Mouse (Mus musculus) mesoderm, embryonic 11.5 days (tissue): ENCODE data around the gene Cks1b.

Experiments used
- DNase-seq: peaks from one replicate; pipeline ENCODE4 v3.0.0-alpha.2; 2012; ENCODE audit warnings: low read depth, low spot score

The Cks1b gene

DNA sequence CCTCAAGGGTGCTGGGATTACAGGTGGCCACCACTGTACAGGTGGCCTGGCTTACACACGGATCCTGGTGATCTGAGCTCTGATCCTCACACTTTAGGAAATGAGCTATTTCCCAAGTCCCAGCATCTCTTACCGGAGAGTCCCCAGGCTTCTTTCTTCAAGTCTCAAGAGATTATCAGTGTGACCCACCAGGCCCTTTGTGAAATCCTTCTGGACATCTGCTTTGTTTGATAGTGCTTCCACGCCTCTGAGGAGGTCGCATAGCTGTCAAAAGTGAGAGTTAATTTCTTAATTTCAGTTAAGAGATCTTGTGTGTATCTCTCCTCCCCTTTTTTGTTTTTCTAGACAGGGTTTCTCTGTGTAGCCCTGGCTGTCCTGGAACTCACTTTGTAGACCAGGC lies 7.7 kb upstream of the Cks1b start:
- DNase-seq, result no peak

DNA sequence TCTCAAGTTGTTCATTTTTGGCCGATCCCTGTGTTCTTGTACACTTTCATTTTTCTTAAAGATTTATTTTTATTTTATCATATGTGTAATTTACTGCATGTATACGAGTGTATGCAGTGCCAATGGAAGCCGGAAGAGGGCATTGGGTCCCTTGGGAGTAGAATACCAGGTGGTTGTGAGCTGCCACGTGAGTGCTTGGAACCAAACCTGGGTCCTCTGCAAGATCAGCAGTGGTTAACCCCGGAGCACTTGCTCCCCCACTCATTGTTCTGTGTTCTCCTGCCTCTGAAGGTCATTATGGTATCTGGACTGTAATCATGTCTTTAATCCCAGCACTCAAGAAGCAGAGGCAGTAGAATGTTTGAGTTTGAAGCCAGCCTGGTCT lies 7.0 kb upstream of the Cks1b start:
- no peak for DNase-seq

DNA sequence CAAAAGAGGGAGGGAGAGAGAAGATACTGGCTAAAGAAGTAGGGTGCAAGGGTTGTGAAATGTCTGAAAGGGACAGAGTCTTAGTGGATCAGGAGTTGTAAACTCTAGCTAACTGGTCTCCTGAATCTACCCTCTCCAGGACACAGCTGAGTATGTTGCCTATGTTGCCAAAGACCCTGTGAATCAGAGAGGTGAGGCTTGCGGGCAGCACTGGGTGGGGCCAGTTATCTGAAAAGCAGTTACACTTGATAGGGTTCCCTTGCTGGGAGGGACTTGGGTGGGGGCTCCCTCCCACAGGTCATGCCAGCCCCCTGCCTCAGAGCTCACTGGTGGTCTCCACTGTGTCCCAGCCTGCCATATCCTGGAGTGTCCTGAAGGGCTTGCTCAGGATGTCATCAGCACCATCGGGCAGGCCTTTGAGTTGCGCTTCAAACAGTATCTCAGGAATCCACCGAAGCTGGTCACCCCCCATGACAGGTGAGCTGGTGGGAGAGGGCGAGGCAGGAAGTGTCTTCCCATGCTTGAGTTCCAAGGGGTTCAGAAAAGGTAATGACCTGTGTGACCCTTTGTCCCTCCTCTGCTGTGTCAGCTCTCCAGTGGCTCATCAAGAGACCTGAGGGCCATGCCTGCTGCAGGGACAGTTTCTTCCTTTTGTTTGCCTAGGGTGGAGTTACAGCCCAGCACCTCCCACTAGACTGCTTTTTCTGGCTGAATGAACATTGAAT lies 6.4 kb upstream of the Cks1b start:
- DNase-seq, result no peak

DNA sequence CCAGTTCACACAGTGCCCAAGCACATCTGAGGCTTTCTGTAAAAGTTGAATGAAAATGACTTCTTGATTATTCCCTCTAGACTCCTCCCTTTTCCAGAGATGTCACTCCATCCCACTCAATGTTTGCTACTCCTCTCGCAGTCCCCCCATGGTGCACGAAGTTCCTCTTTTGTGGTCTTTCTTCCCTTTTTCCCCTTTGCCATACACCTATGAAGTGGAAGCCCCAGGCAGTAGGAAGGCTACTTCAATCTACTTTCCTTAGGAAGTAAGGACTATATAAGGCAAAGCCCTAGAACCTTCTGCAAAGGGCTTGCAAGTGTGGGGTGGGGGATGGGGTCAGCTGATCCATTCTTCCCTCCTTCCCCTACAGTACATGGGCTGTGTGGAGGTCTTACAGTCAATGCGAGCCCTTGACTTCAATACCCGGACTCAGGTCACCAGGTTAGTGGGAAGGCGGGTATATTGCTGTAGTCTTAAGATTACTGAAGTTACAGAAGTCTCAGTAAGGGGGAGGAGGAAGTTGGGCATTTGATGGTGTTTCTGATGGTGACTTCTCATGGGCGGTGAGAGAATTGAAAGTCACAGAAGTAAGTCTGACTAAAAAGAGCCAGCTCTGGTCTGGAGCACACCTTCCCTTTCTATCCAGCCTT lies 4.5 kb upstream of the Cks1b start:
- no peak for DNase-seq

DNA sequence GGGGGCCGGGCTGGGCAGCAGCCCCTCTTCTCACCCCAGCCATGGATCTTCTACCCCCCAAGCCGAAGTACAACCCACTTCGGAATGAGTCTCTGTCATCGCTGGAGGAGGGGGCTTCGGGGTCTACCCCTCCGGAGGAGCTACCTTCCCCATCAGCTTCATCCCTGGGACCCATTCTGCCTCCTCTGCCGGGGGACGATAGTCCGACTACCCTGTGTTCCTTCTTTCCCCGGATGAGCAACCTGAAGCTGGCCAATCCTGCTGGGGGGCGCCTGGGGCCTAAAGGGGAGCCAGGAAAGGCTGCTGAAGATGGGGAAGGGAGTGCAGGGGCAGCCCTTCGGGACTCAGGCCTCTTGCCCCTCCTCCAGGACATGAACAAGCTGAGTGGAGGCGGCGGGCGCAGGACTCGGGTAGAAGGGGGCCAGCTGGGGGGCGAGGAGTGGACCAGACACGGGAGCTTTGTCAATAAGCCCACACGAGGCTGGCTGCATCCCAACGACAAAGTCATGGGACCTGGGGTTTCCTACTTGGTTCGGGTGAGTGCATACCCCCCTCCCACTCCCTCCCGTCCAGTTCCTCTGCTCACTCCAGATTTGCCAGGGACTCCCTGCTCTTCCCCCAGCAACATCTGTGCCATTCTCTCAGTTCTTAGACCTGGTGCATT lies 3.8 kb upstream of the Cks1b start:
- no peak for DNase-seq

DNA sequence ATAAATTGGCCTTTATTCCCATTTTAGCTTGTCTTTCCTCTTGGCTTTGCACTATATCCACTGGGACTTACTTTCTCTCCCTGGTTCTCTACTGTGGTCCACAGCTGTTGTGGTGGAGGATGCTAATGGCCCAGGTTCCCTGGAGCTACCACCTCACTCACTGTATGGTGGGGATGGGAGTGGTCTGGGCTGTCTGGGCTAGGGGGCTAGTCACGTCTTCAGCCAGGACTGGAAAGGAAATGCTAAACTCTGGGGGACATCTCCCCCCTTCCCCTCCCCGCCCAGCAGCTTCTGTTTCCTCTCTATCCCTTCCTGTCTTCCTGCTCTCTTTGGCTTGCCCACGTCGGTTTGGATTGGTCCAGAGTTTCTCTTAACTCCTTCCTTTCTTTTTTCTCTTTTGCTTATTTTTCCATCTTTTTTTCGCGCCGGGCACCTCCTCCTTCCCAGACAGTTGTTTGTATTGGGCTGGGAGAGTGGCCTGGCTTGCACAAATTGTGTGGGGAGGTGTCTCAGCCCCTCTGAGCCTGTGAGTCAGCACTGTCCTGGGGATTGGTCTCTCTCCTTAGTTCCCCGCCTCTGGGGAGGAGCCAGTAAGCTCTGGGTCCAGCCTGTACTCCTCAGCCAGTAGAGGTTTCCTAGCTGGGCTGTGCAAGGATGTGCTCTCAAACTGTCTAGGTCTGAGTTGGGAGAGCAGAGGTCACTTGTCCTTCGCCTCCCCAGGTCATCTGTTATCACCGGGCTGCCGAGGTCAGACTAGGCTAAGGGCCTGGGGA lies 3.0 kb upstream of the Cks1b start:
- peak; percentile 80 for DNase-seq

DNA sequence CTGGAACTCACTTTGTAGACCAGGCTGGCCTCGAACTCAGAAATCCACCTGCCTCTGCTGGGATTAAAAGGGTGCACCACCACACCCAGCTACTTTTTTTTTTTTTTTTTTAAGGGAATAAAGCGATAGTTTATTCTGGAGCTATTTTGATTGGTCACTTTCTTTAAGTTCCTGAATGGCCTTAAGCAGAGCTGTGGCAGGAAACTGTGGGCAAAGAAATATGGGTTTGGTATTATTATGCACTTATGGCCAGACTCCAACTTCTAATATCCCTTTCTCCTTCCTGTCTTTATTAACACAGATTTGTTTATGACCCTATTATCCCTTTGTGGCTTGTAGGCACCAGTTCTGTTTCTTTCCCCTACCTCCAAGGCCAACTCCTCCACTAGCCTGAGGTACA lies 2.2 kb upstream of the Cks1b start:
- DNase-seq, result no peak

DNA sequence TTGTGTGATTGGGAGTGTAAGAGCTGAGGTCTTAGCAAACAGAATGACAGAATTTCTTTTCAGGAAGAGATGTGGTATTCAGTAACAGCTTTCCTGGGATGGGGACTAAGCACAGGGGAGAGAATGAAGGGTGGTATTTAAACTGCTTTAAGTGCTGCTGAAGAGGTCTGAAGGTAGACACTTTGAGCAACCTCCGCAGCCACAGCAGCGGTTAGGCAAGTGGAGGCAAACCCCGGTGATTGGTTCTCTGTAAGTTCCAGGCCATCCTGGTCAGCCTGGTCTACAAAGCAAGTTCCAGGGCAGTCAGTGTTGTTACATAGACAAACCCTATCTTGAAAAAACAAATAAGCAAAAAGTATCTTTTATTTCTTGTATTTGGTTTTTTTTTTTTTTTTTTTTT lies 1.8 kb upstream of the Cks1b start:
- no peak for DNase-seq

DNA sequence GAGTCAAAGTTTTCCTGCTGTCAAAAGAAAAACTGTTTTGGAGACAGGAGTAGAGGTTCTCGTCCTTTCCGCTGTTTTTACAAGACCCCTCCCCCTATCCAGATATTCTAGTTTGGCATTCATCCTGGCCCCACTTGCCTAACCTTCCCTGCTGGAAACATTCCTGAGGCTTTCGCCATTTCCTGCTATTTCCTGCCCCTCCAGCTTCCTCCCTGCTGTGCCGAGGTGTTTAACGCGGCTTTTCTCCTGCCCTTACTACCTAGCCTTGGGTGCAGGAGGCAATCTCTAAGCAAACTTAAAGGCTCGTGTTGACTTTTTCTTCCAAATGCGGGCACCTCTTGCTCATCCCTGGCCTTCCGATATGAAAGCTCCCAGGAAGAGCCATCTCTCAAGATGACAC lies 1.4 kb upstream of the Cks1b start:
- DNase-seq, result peak; percentile 54

DNA sequence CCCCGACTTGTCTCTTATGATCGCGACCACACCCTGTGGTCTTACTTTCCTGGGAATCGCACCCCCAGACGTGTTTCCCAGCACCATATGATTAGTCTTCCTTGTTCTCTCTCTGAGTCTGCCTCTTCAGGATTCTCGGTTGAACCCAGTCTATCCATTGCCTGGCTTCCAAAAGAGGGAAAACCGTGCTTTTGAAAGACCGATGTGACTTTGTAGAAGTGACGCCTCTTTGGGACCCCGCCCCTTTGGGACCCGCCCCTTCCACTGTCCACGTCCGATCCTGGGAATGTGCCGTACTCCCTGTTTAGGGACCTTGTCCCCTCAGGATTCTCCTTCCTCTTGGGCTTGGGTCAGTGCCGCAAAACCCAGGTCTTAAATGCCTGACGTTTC lies 673 bp upstream of the Cks1b start:
- peak; percentile 77 for DNase-seq

DNA sequence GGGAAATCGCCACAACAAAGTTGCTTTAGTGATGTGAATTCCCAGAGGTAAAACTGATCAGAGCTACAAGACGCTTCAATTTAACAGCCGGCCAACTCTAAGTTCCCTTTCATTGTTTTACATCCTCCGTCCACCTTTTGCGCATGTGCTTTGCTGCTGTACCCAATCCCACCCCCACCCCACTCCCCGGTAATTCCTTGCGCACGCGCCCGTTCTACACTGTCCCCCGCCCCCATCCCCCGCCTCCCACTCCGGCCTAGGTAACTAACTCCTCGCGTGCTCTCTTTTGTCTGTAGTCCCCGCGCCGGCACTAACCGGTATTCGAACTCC lies 378 bp downstream of the Cks1b start:
- peak; percentile 89 for DNase-seq

DNA sequence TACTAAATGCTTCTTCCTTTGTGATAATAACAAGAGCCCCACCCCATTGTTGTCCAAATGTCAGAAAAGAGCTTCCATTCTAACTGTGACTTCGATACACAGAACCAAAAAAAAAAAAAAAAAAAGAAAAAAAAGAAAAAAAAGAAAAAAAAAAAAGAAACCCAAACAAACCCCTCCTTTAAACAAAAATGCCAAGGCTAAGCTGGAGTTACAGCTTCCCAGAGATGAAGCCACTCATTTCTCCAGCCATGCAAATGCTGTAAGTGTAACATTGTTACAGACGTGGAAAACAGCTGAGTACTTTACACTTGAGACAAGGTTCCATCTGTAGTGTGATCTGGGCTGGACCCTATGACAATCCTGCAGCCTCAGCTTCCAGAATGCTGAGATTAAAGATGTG lies 1.1 kb downstream of the Cks1b start:
- no peak for DNase-seq

DNA sequence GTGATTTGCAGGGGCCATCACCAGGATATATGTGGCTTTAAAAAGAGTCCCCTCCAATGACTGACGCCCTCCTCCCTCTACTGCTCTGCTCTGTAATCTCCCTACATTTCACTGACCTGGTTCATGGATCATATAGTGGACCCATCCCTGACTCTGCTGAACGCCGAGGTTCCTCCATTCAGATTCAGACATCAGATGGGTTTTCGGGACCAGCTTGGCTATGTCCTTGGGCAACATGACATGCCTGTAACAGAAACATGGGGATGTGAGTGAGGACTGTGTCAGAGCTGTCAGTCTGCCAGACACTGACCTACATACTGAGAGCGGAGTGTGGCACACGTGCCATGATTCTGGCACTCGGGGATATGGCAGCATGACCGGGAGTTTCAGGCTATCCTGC lies 2.0 kb downstream of the Cks1b start:
- no peak for DNase-seq

DNA sequence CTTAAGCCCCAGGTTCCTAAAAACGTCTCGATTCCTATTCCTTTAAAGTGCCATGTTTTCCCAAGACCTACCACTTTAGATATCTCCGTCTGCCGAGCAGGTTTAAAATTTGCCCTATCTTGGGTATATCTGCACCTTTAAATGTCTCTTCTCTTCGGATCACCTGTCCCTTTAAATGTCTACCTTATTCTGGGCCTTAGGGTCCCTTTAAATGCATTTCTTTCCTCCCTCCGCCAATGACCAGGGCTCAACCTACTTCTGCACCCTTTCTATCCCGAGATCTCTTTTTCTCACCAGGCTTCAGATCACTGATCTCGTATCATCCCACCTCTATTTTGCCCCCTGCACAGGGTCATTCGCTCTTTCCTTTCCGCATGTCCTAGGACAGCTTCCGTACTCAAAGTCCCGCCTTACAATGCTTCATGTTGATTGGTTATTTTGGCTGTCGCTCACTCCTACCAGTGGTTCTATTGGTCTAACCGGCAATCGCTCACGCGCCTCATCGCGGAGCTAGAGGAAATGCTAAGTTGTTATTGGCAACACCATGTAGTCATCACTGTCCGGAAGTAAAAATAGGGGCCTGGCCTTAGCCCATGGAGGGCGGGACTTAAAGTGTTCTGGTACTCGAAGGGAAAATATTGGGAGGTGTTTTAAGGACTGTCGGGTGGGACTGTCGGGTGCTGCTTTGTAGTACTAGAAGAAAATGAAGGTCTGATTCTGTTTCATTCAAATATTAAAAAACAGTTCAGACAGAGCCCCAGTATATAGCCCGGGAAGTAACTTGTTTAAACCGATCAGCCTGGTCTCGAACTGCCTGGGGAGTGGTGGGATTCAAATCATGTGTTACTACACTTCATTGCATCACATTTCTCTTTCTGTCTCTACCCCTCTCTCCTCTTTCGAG lies 6.4 kb downstream of the Cks1b start, which contains the start of gene Flad1:
Gene Flad1, minus strand, starts transcription at position 381 of the 904 bp plus-strand sequence.
- DNase-seq, result peak; percentile 100

DNA sequence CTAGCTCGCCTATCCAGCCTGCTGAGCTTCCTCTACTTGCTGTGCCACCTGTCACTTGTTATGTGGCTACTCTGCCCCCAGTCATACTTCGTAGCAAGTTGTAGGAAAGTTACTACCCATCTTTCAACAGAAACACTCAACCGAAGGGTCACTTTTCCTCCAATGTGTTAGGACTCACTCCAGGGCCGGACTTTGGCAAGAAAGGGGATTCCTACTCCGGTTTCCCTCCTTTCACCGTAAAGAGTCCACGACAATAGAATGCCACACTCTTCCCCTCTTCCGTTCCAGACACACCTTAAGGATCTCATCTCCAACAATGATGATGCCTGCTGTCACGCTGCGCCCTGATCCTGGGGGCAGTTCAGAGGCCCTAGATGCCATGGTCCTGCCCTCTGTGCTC lies 7.3 kb downstream of the Cks1b start:
- DNase-seq, result no peak

DNA sequence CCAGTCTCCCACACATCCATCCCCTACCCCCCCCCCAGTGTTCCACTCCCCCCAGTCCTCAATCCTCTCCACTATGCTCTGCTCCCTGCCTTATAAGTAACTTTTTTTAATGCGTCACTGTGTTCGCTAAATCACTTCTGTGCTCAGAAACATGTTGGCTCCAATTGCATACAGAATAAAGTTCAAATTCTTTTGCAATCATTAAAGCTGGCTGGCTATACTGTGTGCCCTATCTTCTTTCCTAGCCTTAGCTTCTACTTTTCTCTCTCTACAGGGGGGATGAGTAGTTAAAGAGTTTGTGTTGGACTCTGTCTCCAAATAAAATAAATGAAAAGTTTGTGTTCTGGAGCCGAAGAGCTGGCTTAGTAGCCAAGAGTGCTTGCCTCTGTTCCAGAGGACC lies 8.5 kb downstream of the Cks1b start:
- no peak for DNase-seq

DNA sequence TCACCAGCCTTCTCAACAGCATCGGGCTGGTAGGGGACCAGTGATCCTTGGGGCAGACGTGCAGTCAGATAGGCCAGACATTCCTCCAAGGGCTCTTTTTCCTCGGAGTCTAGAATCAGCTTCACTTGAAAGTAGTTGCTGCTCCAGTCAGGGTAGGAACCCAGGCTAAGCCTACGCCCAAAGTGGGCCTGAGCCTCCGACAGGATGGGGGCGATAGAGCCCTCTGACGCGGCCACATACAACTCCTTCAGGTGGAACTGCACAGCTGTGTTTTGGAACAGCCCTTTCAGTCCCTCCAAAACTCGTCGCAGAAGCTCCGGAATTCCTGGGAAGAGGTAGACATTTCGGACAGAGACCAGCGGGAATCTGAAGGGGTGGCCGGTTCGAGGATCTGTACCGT lies 9.7 kb downstream of the Cks1b start:
- no peak for DNase-seq

DNA sequence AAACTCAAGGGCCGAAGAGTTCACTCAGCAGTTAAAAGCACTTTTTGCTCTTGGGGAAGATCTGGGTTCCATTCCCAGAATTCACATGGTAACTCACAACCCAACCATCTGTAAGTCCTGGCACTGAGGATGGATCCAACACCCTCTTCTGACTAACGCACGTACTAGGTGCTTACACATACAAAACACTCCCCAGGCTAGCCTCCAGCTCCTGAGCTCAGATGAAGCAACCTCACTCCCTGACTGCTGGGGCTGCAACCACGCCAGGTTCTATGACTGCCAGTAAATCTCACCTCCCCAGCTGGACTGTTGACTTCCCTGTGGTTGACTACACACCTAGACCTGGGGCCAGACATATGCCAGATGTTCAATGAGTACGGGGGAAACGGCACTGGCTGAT lies 11.3 kb downstream of the Cks1b start:
- no peak for DNase-seq

DNA sequence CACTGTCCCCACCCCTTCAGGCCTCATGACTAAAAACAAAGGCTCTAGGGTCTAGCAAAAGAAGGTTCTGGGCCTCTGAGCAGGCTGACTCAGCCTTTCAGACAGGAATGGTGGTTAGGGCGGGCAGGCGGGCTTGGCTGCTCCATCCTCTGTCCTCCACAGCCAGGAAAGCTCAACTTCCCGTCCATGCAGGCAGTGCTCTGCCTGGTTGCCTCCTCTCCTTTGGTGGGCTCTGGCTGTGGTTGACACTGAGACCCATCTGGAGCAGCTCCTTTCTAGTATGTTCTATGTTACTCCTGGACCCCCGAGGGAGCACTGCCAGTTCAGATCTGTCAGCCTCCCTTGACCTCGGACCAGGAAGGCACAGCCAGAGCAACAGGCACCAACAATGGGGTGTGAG lies 15.5 kb downstream of the Cks1b start, which contains the start of gene Lenep:
Gene Lenep, minus strand, starts transcription at position 101 of the 400 bp plus-strand sequence.
- no peak for DNase-seq

DNA sequence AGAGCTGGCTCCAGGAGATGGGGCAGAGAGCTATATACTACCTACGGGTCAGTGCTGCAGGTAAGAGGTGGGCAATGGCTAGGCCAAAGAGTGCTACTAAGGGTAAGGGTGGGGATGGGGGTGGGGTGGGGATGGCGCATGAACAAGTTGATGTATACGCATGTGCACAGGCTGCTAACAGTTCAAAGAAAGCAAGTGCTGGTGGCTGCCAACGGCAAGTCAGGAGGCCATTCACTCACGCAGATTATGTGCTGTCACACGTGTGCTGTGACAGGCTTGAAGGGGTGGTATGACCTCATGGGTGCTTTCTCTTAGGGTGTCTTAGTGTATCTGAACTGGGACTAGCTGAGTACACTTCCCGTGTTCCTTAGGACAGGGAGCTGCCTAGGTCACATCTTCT lies 16.9 kb downstream of the Cks1b start:
- DNase-seq, result no peak

DNA sequence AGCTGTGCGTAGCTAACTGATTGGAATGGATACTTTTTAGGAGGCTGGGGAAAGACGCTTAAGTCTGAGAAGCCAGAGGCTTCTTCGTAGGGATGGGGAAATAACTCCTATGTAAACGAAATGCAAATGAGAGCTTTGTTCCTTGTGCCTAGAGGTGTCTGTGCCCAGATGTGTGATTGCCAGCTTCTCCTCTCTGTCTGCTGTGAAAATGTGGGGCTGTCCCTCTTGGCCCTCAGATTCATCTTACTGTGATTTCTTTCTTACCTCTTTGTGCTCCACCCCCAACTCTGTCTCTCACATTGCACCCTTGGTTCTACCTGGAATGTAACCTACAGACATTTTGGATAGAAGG lies 21.6 kb downstream of the Cks1b start:
- DNase-seq, result no peak
